Mouse (Mus musculus): ENCODE measurements around the gene Car10. TPM values are rescaled to one million over a fixed set of nuclear protein-coding genes. Genes with fewer than 3 reads are reported as not detected.

Gene Car10
- polyA plus RNA-seq, 1 experiment from 2014 or later = 14.8 TPM

GRCm38 (mm10) chr11:93612071-93612470, 514.2 kb downstream of the Car10 start:
- H3K4me2 ChIP-seq (replicated peaks) = no peak overlapping the region
- ATAC-seq = no peak
- no peak overlapping the region for H3K9ac ChIP-seq (replicated peaks)
- no peak overlapping the region for H3K4me3 ChIP-seq (replicated peaks)
- H3K27ac ChIP-seq = no peak overlapping the region
- H3K36me3 ChIP-seq = no peaks in the 10 kb centered on the region
- WGBS = 85% methylated on average over 4 of the region's 4 CpGs
- H3K9me3 ChIP-seq = no peaks in the 10 kb centered on the region
- H3K27me3 ChIP-seq = no peaks in the 10 kb centered on the region
- H3K4me1 ChIP-seq (replicated peaks) = no peaks in the 10 kb centered on the region

GRCm38 (mm10) chr11:93614851-93615250, 517.0 kb downstream of the Car10 start:
- Histone ChIP-seq H3K9me3 (no peaks in the 10 kb centered on the region), H3K9ac (replicated peaks) (no peak overlapping the region), H3K4me1 (replicated peaks) (no peaks in the 10 kb centered on the region), H3K36me3 (no peaks in the 10 kb centered on the region), H3K4me3 (replicated peaks) (no peak overlapping the region), H3K4me2 (replicated peaks) (no peak overlapping the region), H3K27ac (no peak overlapping the region), H3K27me3 (no peaks in the 10 kb centered on the region)
- no peak for ATAC-seq

GRCm38 (mm10) chr11:93623605-93624004, 525.8 kb downstream of the Car10 start:
- Histone ChIP-seq H3K9ac (replicated peaks) (no peak overlapping the region), H3K27me3 (no peaks in the 10 kb centered on the region), H3K4me3 (replicated peaks) (no peak overlapping the region), H3K4me1 (replicated peaks) (no peaks in the 10 kb centered on the region), H3K4me2 (replicated peaks) (no peak overlapping the region), H3K9me3 (no peaks in the 10 kb centered on the region), H3K27ac (no peak overlapping the region), H3K36me3 (no peaks in the 10 kb centered on the region)
- no peak for ATAC-seq
- 87% methylated on average over 5 of the region's 5 CpGs for WGBS

- no peak overlapping the region for H3K9ac ChIP-seq (replicated peaks)
- WGBS = 62% methylated on average over 3 of the region's 3 CpGs
- H3K4me3 ChIP-seq (replicated peaks) = no peak overlapping the region
- H3K9me3 ChIP-seq = no peaks in the 10 kb centered on the region
- no peaks in the 10 kb centered on the region for H3K36me3 ChIP-seq
- no peak for ATAC-seq
- peaks cover 9% of the 10 kb centered on the region for H3K4me1 ChIP-seq (replicated peaks)
- no peak overlapping the region for H3K27ac ChIP-seq
- no peaks in the 10 kb centered on the region for H3K27me3 ChIP-seq
- no peak overlapping the region for H3K4me2 ChIP-seq (replicated peaks)
Measured at GRCm38 (mm10) chr11:93639410-93639809, 541.6 kb downstream of the Car10 start.

- ATAC-seq = no peak
- Histone ChIP-seq H3K9ac (replicated peaks) (no peak overlapping the region), H3K27ac (no peak overlapping the region), H3K27me3 (no peaks in the 10 kb centered on the region), H3K4me1 (replicated peaks) (peaks cover 9% of the 10 kb centered on the region), H3K9me3 (no peaks in the 10 kb centered on the region), H3K4me3 (replicated peaks) (no peak overlapping the region), H3K4me2 (replicated peaks) (no peak overlapping the region), H3K36me3 (no peaks in the 10 kb centered on the region)
- WGBS = 27% methylated on average over 5 of the region's 5 CpGs
Measured at GRCm38 (mm10) chr11:93640954-93641353, 543.1 kb downstream of the Car10 start.

- H3K9me3 ChIP-seq = no peaks in the 10 kb centered on the region
- peaks cover 9% of the 10 kb centered on the region for H3K4me1 ChIP-seq (replicated peaks)
- no peak for ATAC-seq
- H3K36me3 ChIP-seq = no peaks in the 10 kb centered on the region
- 91% methylated on average over 1 of the region's 1 CpGs for WGBS
- H3K27me3 ChIP-seq = no peaks in the 10 kb centered on the region
- H3K4me2 ChIP-seq (replicated peaks) = no peak overlapping the region
- H3K9ac ChIP-seq (replicated peaks) = no peak overlapping the region
- H3K27ac ChIP-seq = no peak overlapping the region
- no peak overlapping the region for H3K4me3 ChIP-seq (replicated peaks)
Measured at GRCm38 (mm10) chr11:93642331-93642730, 544.5 kb downstream of the Car10 start.

- Histone ChIP-seq H3K9ac (replicated peaks) (no peak overlapping the region), H3K4me1 (replicated peaks) (peaks cover 9% of the 10 kb centered on the region), H3K36me3 (no peaks in the 10 kb centered on the region), H3K4me3 (replicated peaks) (no peak overlapping the region), H3K27ac (no peak overlapping the region), H3K27me3 (no peaks in the 10 kb centered on the region), H3K9me3 (no peaks in the 10 kb centered on the region), H3K4me2 (replicated peaks) (no peak overlapping the region)
- WGBS = 92% methylated on average over 4 of the region's 4 CpGs
- no peak for ATAC-seq
Measured at GRCm38 (mm10) chr11:93643006-93643405, 545.2 kb downstream of the Car10 start.

GRCm38 (mm10) chr11:93643436-93643835, 545.6 kb downstream of the Car10 start:
- Histone ChIP-seq H3K27ac (no peak overlapping the region), H3K4me2 (replicated peaks) (no peak overlapping the region), H3K27me3 (no peaks in the 10 kb centered on the region), H3K9me3 (no peaks in the 10 kb centered on the region), H3K4me1 (replicated peaks) (peaks cover 9% of the 10 kb centered on the region), H3K36me3 (no peaks in the 10 kb centered on the region), H3K4me3 (replicated peaks) (no peak overlapping the region), H3K9ac (replicated peaks) (no peak overlapping the region)
- no peak for ATAC-seq
- 94% methylated on average over 9 of the region's 9 CpGs for WGBS

GRCm38 (mm10) chr11:93646216-93646615, 548.4 kb downstream of the Car10 start:
- no peak for ATAC-seq
- Histone ChIP-seq H3K9ac (replicated peaks) (no peak overlapping the region), H3K27me3 (no peaks in the 10 kb centered on the region), H3K4me3 (replicated peaks) (no peak overlapping the region), H3K9me3 (no peaks in the 10 kb centered on the region), H3K36me3 (no peaks in the 10 kb centered on the region), H3K4me2 (replicated peaks) (no peak overlapping the region), H3K27ac (no peak overlapping the region), H3K4me1 (replicated peaks) (peaks cover 1% of the 10 kb centered on the region)
- WGBS = 95% methylated on average over 3 of the region's 3 CpGs
